Mouse (Mus musculus): ENCODE results near the gene Nppc. TPM values are rescaled to one million over a fixed set of nuclear protein-coding genes. Genes with fewer than 3 reads are reported as not detected.

The Nppc gene
- total RNA-seq (2021), result 1 to 10 TPM; 1.9 to 2.2 TPM
- long read RNA-seq, experiment 1, result 0 reads
- long read RNA-seq, experiment 2, partial matches to known transcripts, result 0 of 1 reads
- long read RNA-seq, experiment 2, other reads (novel, unspliced or antisense), result 0 of 1 reads

GRCm38 (mm10) chr1:86670279-86671038, at the start of gene Nppc:
Nppc (minus strand) TSS chr1:86670571.
- DNase-seq, result peak; percentile 73

GRCm38 (mm10) chr1:86719391-86719790, 49.0 kb upstream of the Nppc start:
- DNase-seq, result no peak

DNA sequence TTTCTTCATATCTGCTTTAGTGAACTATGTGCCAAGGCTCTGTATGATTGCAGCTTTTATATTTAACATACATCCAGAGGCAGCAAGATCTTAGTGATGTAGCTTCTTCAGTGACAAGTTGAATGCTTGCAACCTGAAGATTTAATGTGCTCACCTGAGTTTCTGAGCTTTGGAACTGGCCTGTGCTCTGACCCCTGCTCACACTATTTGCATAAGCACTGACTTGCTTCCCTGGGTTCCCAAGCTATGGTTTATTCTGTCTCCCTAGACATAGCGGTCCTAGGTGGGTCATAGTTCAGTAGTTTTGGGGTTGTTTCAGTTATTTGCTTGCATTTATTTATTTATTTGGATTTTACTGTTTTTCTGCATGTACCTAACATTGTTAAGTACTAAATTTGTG, 47.8 kb upstream of the Nppc start:
- DNase-seq, result no peak

DNA sequence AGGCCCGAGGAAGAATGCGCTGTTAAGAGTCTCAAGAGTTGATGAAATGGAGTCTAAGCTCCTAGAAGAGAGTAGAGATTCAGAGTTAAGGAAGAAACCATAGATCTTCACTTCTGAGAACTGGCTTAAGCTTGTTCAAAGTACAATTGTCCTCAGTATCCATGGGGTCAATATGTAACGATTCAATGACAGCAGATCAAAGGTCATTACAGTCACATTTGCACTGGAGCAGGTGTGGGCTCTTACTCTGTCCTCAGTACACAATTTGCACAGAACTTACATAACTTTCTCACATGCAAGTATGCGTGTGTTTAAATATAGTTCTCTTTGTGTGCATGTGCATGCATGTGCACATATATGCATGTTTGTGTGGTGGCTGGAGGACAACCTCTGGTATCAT, 42.7 kb upstream of the Nppc start:
- DNase-seq, result no peak

DNA sequence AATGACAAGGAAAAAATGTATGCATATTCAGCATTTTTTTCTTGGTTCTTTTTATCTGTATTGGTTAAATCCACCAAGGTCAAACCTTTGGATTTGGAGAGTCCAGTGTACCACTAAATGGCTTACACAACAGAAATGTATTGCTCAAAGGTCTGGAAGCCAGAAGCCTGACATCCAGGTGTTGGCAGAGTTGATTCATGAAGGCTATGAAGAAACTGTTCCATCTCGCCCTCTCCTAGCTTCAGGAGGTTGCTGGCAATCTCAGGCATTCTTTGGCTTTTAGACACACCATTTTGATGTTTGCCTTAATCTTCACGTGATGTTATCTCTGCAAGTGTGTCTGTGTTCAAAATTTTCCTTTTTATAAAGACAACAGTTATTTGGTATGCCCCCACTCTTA, 41.7 kb upstream of the Nppc start:
- DNase-seq, result no peak

GRCm38 (mm10) chr1:86709546-86709945, 39.2 kb upstream of the Nppc start:
- DNase-seq, result no peak

- no peak for DNase-seq
Observed at GRCm38 (mm10) chr1:86705461-86705860, 35.1 kb upstream of the Nppc start.

DNA sequence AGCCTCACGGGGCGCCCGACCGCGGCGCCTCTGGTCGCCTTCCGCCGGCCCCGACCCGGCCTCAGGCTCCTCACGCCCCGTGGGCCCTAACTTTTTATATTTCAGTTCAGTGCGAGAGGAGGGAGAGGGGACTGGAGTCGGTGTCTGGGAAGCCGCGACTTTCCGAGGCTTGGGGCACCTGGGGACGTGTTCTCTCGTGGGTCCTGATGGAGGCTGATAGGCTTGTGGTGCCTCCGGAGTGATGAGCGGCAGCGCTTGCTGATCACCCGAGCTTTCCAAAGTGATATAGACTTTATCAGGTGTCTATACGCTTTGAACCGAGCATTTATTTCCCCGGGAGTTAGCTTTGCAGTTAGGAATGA, 33.6 kb upstream of the Nppc start:
- no peak for DNase-seq

DNA sequence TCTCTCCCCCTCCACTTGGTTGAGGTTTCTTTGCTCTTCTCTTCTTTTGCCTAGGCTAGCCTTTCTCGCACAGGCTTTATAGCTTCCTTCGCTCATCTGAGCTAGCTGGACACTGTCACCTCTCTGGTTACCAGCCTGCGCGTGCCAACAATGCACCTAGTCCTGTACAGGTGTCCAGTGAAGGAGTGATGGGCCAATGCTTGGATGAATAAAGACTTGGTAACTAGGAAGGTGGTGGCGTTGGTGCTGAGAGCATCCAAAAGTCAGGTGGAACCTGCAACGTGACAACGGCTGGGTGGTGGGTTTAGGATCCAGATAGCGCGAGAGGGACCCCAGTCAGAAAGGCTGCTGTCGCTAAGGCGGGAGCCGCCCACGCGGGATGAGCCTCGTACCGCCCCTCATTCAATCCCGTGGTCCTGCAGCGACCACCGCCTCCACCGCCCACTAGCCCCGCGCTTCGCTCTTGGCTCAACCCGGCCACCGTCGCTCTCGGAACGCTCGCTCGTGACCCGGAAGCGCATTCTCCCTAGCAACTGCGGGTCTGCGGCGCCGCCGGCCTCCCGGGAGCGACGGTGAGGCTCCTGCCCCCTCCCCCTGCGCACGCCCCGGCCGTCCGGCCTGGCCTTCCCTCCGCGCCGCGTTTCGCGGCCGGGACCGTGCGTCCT, 33.1 kb upstream of the Nppc start, which contains the start of gene Dis3l2:
Dis3l2 (plus strand) TSS at position 509 of the 665 bp plus-strand sequence.
- DNase-seq, result peak; percentile 84

DNA sequence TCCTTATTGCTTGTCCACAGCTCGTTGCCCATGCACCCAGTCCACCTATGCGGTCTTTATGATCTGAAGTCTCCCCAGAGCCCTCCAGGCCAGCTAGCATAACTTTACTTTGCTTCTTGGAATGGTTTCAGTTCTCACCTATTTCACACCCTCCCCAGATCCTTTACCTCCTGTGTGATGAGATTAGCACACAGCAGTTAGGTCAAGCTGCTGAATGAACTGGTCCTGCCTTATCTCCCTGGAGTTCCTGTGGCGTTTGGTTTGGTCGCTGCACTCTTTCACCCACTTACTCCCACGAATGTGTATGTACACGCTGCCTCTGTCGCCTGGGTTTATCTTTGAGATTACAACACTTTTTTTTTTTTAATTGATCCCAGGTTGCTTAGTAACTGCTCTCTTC, 30.0 kb upstream of the Nppc start:
- no peak for DNase-seq

GRCm38 (mm10) chr1:86699346-86700136, 29.2 kb upstream of the Nppc start:
- no peak for DNase-seq

DNA sequence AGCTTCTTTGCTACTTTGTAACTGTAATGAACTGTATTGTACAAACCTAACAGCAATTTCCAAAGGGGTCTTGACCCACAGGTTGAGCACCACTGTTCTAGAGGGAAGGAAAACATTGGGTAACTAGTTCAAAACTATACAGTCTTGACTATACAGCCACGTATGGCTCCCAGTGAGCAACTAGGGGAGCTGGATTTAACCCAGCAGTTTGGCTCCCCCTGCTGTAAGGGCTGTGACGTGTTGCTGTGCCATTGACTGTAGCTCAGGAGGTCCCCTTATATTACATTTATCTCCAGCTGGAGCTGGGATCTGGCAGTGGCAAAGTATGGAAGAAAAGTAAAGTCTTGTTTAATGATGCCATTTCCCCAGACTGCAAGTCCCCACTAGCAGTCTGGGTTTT, 28.4 kb upstream of the Nppc start:
- no peak for DNase-seq

DNA sequence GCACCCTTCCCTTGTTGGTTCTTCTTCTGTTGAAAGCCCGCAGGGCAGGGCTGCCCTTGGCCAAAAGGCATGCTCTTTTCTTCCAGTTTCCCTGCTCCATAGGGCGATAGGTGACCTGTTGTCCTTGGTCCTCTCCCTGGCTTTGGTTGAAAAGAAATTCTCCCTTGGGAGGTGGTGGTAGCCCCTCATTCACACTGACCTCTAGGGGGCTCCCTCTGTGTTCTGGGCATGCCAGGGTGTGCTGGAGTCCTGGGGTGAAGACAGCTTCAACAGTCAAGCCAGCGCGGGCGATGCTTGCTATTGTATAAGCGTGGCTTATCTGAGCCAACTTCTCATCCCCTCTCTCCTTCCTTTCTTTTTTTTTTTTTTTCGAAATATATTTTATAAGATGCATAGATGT, 26.6 kb upstream of the Nppc start:
- no peak for DNase-seq

- DNase-seq, result no peak
Observed at GRCm38 (mm10) chr1:86691027-86691426, 20.7 kb upstream of the Nppc start.

DNA sequence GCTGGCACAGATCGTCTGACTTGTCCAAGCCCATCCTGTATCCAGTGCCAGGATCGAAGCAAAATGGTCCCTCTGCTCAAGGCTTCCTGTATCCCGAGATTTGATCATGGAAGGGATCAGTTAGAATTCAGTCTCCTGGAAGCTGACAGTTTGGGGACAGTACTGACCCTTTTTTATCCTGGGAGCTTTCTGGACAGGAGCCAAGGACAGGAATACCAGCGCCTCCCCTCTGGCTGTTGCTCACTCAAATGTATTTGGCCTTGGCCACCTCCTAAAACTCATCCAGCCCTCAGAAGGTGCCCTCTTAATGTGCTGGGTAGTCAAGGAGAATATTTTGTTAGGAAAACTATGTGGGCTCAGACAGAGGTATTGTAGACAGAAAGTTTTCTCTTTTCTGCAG, 16.9 kb upstream of the Nppc start:
- DNase-seq, result no peak

DNA sequence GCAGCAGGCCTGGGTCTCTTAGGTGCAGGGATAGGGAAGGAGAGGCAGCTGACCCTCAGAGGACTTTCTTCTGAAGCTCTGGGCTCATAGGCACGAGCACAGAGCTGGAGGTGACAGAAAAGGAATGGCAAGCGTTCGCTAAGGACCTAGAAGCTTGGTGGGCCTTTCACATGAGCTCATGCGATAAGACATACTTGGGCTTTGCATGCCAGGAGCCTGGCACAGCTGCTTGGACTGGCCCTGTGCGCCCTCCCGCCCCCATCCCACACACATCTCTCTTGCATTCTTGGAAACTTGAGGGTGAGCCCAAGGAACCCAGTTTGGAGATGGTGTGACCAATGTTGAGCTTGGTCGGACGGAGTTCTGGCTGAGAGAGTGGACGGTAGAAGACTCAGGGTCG, 8.3 kb upstream of the Nppc start:
- no peak for DNase-seq

- DNase-seq, result no peak
Observed at GRCm38 (mm10) chr1:86677624-86678023, 7.3 kb upstream of the Nppc start.

- DNase-seq, result peak; percentile 71
Observed at GRCm38 (mm10) chr1:86675126-86675525, 4.8 kb upstream of the Nppc start.

DNA sequence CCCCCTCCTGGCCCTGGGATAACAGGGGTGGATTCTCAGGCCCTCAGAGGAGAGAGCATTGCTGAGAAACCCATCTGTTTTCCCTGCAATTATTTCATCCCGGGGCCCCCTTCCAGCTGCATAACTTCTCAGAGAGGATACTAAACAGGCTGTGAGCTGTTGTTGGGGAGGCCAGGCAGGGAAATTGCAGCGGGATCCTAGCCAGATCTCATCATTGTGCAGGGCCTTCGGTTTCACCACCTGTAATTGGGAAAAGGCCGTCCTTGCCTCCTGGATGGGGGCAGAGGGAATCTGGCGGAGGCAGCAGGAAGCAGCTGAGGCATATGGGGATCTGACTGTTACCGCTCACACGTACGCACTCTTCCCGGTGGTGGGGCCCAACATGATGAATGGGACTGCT, 4.0 kb upstream of the Nppc start:
- DNase-seq, result peak; percentile 49

GRCm38 (mm10) chr1:86669552-86670273, 658 bp downstream of the Nppc start:
- DNase-seq, result peak; percentile 72

GRCm38 (mm10) chr1:86665091-86665490, 5.3 kb downstream of the Nppc start:
- DNase-seq, result no peak

DNA sequence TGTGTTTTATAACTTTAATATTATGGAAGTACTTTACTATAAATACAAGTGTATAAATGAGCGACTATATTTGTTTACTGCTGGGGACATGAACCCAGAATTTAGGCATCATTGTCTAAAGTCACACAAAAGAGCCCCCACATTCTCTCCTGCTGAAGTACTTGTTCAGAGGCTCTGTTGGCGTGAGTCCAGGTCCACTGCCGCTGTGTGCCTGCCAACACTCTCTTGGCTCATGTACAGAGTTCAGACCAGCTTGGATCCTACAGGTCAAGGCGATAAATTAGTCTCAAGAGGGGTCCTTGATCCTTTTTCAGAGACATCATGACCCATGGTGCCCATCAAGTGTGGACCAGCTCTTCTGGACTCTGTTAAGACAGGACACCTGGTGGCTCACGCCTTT, 13.3 kb downstream of the Nppc start:
- no peak for DNase-seq
